Mouse (Mus musculus) neural tube, postnatal 0 days (tissue): Measurements from ENCODE around the gene Lrrc71. TPM values are rescaled to one million over a fixed set of nuclear protein-coding genes. Genes with fewer than 3 reads are reported as not detected.

Experiments used
- polyA plus RNA-seq: library from polyadenylated mRNA; unstranded; fragments of >200 nt; fragmentation: Nextera tagmentation; extraction: Ambion mirVana; gene quantifications from 2 replicates; pipeline ENCODE4 v1.2.1, GENCODE M21; 2015

Lrrc71 gene
- polyA plus RNA-seq, result 1.4 TPM in 2 replicates

DNA sequence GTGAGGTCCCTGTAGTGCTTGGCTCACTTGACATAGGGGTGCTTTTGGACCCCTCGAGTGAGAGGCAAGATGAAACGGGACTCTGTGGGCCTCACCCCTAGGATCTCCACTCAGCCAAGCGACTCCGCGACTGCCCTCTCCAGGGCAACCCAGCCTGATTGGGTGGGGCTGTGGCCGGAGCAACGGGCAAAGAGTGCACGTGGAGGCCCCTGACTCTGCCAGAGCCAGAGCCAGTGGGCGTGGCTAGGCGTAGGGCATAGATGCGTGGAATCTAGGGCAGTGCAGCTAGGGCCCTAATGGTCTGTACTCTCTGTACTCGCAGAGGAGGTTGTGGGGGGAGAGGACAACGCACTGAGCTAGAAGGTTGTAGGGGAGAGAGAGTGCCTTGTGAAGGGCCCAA lies at the start of gene Lrrc71:
Gene Lrrc71, minus strand, starts transcription at position 195 of the 400 bp plus-strand sequence.

DNA sequence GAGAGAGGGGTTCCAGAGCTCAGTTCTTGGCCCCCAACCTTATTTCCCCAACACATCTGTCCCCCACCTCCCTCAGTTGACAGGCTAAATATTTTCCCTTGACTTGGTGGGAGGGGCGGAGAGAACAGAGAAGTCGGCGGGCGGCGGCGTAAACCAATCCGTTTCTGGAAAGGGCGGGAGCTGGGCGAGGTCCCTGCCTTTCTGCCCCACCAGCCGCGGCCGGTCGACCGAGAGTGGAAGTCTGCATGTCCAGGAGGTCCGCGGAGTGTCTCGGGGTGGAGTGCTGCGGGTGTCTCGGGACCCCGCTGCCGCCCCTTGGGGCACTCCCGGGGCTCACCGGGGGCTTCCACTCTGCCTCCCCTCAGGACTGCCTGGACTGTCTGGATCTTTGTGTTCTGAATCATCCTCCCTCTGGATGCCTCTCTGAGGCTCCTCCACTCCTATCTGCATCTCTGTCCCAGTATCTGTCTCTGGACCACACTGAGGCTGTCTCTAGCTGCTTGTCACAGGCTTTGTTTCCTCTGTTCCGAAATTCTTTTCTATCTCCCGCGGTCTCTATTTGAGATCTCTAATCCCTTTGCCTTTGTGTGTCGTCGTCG lies 48.4 kb upstream of the Lrrc71 start, which contains the start of gene Insrr:
Gene Insrr, plus strand, starts transcription at position 216 of the 599 bp plus-strand sequence.

DNA sequence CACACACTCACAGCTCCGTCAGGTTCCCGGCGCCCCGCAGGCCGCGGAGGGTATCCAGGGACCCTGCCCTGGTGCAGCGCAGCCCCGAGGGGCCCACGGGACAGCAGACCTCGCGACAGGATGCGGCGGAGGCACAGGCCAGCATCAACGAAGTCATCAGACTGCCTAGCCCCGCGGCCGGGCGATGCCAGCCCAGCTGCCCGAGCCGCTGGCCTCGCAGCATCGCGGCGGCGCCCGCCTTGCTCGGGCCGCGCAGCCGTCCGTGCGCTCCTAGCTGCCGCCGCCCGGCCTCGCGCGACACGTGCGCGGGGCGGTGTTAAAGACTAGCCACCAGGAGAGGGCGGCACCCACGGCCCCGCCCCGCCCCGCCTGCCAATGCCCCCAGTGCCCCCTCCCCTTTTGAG lies 46.5 kb upstream of the Lrrc71 start, which contains the start of gene Ntrk1:
Gene Ntrk1, minus strand, starts transcription at position 241 of the 404 bp plus-strand sequence.

Other genes with a start within 250 kb of the Lrrc71 start
- gene Etv3, start 223.2 kb downstream of the Lrrc71 start, polyA plus RNA-seq, result 6.9 and 8.0 TPM in 2 replicates
- 16.2 and 19.8 TPM in 2 replicates for gene Arhgef11, start 131.1 kb downstream of the Lrrc71 start, polyA plus RNA-seq
- gene Ntrk1, start 46.5 kb upstream of the Lrrc71 start, polyA plus RNA-seq, result 1.9 and 13.1 TPM in 2 replicates
- 0.19 and 0.23 TPM in 2 replicates for gene Insrr, start 48.3 kb upstream of the Lrrc71 start, polyA plus RNA-seq
- gene Pear1, start 75.7 kb upstream of the Lrrc71 start, polyA plus RNA-seq, result 7.2 and 7.6 TPM in 2 replicates
- gene Sh2d2a, start 98.1 kb upstream of the Lrrc71 start, polyA plus RNA-seq, result not detected in 2 replicates
- gene Prcc, start 137.0 kb upstream of the Lrrc71 start, polyA plus RNA-seq, result 16.3 and 16.7 TPM in 2 replicates
- 126 and 131 TPM in 2 replicates for gene Hdgf, start 157.7 kb upstream of the Lrrc71 start, polyA plus RNA-seq
- 49.6 and 51.7 TPM in 2 replicates for gene Mrpl24, start 170.9 kb upstream of the Lrrc71 start, polyA plus RNA-seq
- gene Isg20l2, start 181.7 kb upstream of the Lrrc71 start, polyA plus RNA-seq, result 15.5 and 16.3 TPM in 2 replicates
- gene Rrnad1, start 182.1 kb upstream of the Lrrc71 start, polyA plus RNA-seq, result 14.0 and 18.9 TPM in 2 replicates
- gene Crabp2, start 200.0 kb upstream of the Lrrc71 start, polyA plus RNA-seq, result 35.8 and 56.7 TPM in 2 replicates
- gene Nes, start 222.5 kb upstream of the Lrrc71 start, polyA plus RNA-seq, result 9.6 and 10.4 TPM in 2 replicates